Mouse (Mus musculus): ENCODE measurements around the gene Gm49358.

- TF ChIP-seq GATA1 (IDR thresholded peaks at IDR 0.05; ENCODE audit: borderline replicate concordance, low read length) (no peak), FLI1 (IDR thresholded peaks at IDR 0.05; ENCODE audit: low read length) (no peak)
These were observed 108.8 kb downstream of the Gm49358 start for GRCm38 (mm10) chr10:86872591-86872990.

All from megakaryocyte, embryonic 14.5 days (primary cell).